Mouse (Mus musculus) erythroid progenitor cell, adult 5-6 weeks (primary cell): ENCODE data around the gene Smarce1. TPM values are rescaled to one million over a fixed set of nuclear protein-coding genes. Genes with fewer than 3 reads are reported as not detected.
A peak's percentile ranks its signal among the peaks of the same experiment; 100 is the strongest.

Source experiments
- ATAC-seq: replicated peaks from 2 replicates; pipeline ENCODE4 v1.8.0; 2016; ENCODE audit warnings: moderate number of reproducible peaks, mild to moderate bottlenecking, moderate TSS enrichment, inconsistent platforms; ENCODE audit not compliant: poor library complexity, low FRiP score, severe bottlenecking
- total RNA-seq, 2 experiments: library from RNA; stranded (forward) in 1 of 2; stranded (reverse) in 1 of 2; fragments of 150-400 nt in 1 of 2; fragments of 186-747, 209-891 nt in 1 of 2; gene quantifications; 2 replicates each; pipeline versions ENCODE4 v1.2.3 to v1.2.4; 2015 to 2017; ENCODE audit warnings: low replicate concordance in 2 of 2

The Smarce1 gene
- total RNA-seq, 2 experiments from 2014 or later, result 70.0 to 122 TPM

DNA sequence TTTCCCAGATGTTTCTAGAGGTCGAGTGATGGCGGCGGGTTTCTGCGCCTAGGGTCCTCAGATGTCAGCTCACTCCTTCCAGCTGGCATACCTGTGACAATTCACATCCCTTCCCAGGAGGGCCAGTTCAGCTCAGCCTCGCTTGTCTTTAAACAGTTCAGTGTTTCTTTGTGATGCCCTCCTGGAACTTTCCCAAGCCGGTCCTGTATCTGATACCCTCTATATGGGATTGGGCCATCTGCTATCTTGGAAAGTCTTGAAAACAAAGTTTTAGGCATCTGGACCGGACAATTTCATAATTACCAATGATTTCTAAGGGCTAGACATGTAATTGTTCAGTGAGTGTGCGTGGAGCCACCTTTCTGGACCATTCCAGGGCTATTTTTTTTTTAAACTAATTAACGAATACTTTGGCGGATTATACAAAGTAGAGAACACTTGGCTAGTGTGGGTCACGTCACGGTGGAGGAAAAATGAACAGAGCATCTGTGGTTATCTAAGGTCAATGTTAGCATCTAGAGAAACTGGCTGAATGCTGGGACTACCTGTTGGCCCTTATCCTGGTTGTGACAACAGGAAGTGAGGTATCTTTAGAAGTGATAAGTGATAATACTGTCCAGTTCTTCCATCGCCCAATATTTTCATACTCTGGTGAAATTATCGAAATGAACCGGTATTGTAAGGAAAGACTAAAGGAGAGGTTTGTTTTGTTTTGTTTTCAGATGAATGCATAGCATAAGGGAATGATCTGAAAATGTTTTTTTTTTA lies 416 bp upstream of the Smarce1 start:
- no peak; the same call in 1 of the 2 replicates for ATAC-seq

GRCm38 (mm10) chr11:99229641-99230260 lies 1.1 kb downstream of the Smarce1 start:
- peak; percentile 33 for ATAC-seq

DNA sequence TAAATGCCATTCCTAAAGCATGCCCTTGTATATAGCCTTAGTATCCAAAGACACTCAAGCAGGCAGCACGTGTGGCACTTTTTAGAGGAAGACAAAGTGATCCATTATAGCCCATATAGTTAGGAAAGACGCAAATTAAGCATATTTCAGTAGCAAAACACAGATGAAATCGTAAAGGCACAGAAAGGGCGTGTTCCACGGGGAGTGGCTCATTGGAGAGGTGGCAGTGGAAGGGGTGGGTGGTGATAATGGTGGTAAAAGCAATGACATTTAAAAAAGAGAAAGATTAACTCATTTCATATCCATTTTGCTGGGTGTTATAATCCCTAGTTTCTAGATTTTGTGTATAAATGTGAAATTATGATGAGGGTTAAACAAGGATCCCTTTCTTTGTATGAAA lies 4.5 kb downstream of the Smarce1 start:
- peak; percentile 83 for ATAC-seq

GRCm38 (mm10) chr11:99223310-99223709 lies 7.5 kb downstream of the Smarce1 start:
- no peak for ATAC-seq

- ATAC-seq, result no peak
Observed at GRCm38 (mm10) chr11:99221811-99222210, 9.0 kb downstream of the Smarce1 start.

GRCm38 (mm10) chr11:99217248-99217986 lies 13.4 kb downstream of the Smarce1 start:
- ATAC-seq, result no peak

DNA sequence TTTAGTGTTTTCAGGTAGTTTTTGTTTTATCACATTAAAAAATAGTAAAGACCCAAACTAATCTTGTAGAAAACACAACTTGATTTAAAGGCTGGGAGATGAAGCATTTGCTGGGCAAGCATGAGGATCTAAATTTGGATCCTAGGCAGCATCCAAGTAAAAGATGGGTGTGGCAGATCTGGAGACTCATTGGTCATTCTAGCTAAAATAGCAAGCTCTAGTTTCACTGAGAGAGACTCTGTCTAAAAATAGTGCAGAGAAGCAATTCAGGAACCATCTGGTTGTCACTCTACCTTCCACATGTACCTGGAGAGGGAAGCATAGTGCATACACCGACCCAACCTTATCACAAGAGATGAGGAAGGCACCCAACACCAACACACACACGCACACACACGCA lies 14.6 kb downstream of the Smarce1 start:
- no peak for ATAC-seq

DNA sequence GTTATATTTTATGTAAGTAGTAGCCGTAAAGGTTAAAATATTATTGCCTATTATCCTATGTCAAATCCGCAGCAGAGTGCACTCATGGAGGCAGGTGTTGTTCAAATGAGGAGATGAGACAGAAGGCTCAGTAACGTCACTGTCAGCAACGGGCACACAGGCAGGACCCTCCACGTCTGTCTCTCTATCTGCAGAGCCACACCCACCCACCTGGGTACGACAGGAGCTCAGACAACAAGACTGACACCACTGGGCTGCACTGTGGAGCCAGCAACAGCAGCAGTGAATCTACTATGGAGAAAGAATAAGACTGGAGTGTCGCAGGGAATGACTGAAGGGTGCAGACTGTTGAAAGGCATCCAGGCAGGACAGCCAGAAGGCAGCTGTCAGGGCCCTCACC lies 18.1 kb downstream of the Smarce1 start:
- no peak for ATAC-seq

- no peak for ATAC-seq
Observed at GRCm38 (mm10) chr11:99211964-99212363, 18.9 kb downstream of the Smarce1 start.

DNA sequence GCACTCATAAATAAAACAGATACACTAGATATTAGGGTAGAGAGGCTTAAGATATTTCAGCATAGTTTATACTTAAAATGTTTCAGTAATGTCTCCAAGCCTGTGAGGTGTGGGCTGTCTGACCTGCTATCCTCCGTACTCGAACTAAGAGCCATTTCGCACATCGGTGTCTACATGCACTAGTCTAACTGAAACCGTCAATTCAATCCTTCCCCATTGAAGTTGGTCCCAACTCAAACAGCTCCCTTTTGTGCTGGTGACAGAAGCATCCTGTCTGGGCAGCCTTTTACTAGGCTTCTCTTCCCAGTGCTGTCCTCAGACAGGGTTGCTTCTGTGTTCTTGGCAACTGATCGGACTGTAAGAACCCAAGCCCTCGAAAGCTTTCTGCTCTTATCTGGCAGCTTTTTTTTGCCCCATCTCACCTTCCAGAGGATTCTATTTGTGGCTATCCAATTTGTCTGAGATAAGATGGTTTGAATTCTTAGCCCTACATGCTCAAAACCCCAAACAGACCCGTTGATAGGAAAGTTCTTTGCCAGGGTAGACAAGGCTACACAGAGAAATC lies 22.6 kb downstream of the Smarce1 start:
- no peak for ATAC-seq

- no peak for ATAC-seq
Observed at GRCm38 (mm10) chr11:99207449-99207848, 23.4 kb downstream of the Smarce1 start.

GRCm38 (mm10) chr11:99206954-99207353 lies 23.9 kb downstream of the Smarce1 start:
- ATAC-seq, result peak; percentile 80

DNA sequence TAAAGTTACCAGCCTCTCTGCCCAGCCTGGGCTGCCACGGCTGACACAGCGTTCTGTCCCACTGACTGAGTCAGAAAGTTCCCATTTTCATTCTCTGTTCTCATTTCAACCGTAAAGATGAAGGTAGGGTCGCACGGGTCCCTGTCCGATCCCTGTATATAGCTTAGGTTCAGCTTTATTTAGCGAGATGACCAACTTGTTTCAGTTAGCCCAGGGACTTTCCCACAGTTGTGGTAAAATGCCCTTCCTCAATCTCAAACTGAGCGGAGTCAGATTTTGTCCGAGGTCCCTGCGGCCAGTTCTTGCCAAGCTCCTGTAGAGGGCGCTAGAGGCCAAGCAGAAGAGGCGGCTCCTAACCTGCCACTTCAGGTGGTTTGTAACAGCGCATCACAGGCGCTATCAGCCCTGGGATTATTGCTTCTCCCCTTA lies 41.6 kb downstream of the Smarce1 start:
- 0 out of 2 replicates have a peak, but pooled peaks have one; percentile 46 for ATAC-seq

- ATAC-seq, result no peak
Observed at GRCm38 (mm10) chr11:99187348-99187747, 43.5 kb downstream of the Smarce1 start.

- no peak for ATAC-seq
Observed at GRCm38 (mm10) chr11:99186836-99187235, 44.0 kb downstream of the Smarce1 start.

- ATAC-seq, result no peak
Observed at GRCm38 (mm10) chr11:99182575-99182974, 48.2 kb downstream of the Smarce1 start.

GRCm38 (mm10) chr11:99180071-99180470 lies 50.7 kb downstream of the Smarce1 start:
- no peak for ATAC-seq

DNA sequence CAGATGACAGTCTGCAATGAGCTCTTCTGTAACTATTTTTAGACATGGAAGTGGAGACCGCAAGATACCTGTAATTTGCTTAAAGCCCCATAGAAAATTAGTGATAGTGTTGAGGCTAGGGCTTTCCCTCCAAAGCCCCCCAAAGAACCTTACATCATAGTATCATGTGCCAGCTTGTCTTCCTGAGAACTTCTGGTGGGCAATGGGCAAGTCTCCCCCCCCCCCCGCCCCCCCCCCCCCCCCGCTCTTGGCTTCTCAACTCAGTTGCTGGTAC lies 53.0 kb downstream of the Smarce1 start:
- no peak for ATAC-seq

DNA sequence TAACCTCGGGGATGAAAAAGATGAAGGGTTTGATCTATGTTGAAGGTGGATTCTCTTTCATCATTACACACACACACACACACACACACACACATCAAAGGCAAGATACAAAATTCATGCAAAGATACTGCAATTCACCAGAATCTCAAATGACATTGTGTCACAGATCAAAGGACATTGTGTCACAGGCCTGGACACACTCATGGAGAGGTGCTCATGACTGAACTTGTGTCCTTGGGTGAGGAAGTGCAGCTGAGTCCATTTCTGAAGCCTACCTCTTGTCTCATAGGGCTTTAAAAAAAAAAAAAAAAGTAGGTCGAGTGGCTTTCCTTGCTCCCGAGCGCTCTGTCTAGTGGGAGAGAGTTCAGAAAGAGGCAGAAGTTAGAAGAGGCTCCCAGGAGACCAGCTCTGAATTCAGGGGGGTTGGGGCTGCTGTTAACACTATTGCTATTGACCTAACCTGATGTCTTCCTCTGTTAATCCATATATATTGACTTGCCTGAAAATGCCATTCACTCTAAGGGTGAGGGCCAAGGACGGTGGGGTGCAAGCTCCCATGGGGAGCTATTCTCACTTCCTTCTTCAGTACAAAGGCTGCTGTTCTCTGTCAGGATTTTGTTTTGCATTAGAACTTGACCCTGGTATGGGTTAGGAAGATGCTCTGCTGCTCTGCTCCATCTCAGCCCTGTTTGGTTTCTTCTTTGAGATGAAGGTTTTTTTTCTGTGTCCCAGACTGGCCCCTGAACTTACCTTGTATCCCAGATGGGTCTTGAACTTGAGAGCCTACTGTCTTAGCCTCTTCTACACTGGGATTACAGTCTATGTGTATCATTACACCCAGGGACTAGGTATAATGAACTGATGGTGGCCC lies 53.5 kb downstream of the Smarce1 start:
- ATAC-seq, result no peak

DNA sequence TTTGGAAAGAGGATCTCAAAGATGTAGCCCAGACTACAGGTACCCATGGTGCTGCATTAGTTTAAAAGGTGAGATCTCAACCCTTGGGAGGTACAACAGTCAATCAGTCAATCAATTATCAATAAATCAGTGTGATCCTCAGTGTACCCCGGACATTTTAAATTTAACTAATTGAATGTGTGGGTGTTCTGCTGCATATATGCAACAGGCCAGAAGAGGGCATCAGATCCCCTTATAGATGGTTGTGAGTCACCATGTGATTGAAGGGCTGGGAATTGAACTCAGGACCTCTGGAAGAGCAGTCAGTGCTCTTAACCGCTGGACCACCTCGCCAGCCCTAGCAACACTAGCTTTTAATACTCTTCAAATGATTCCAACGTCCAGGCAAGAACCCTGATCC lies 58.8 kb downstream of the Smarce1 start:
- no peak for ATAC-seq
